Mouse (Mus musculus): ENCODE data around the gene Atg13.

DNA sequence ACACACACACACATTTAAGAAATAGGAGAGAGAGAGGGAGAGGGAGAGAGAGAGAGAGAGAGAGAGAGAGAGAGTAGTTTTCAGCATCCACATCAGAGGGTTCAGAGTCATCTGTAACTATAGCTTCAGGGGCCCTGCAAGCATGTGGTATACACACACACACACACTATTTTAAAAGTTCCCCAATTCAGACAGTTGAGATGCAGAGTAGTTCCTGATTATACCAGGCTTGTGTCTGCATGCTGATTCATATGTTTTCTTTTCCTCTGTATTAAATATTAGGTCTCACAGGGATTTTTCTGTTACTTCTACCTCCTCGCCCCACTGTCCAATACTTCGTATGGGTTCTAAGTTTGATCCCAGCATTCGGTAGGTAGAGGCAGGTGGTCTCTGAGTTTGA, 16.6 kb upstream of the Atg13 start:
- TF ChIP-seq CTCF (IDR thresholded peaks at IDR 0.05; ENCODE audit: low read depth) (no peak), EP300 (IDR thresholded peaks at IDR 0.05; ENCODE audit: low read depth) (no peak)
